Comparison of ENCODE assay signal across 8 mouse cellular contexts in the genomic region with DNA sequence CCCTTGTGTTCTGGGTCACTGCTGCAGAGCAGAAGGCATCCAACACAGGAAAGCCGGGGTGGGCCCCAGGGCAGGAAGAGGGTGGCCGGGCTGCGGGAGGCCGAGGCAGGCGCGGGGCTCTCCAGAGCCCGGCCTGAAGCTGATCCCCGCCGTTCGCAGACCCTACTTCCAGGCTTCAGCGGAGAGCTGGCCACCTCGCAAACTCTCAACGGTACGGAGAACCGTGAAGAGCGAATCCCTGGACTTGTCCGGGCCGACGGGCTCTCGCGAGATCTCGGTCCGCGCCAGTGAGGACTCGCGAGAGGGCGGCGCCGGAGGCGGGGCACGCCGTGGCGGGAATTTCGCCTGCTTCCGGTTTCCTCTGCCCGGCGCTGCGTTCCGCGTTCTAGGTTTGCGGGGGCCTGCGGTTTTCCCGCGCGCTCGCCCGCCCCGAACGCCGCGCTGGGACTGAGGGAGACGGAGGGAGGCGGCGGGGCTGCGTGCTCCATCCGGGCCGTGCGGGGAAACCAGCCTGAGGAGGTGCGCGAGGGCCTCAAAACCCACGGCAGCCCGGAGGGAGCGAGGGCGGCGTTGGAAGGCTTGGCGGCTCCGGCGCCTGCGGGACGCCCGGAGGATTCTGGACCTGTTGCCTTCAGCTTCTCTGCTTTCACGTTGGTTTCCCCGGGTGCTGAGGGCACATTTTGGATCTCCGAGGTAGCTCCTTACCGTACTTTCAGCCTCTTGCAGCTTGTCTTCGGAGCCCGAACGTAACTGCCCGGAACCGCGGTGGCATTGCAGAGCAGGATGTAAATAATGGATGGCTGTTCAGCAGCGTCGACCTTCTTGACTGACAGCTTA. TPM values are rescaled to one million over a fixed set of nuclear protein-coding genes. Genes with fewer than 3 reads are reported as not detected.
DNase-seq lines count a peak whose midpoint lies in the region; ATAC-seq and TF ChIP-seq lines count a peak whose summit lies in the region.

A gene (plus strand): TSS at position 336 of the 837 bp plus-strand sequence.

- H3K4me3 ChIP-seq in gastrocnemius, adult 2 months, result peak within 1 kb of the TSS; percentile 95
- peak within 1 kb of the TSS; percentile 84 for H3K4me3 ChIP-seq in hindbrain, postnatal 0 days (ENCODE audit: low read length)
- H3K4me3 ChIP-seq in left cerebral cortex, adult 2 months, result peak within 1 kb of the TSS; percentile 84

- WGBS in hindbrain, postnatal 0 days, result under 1% methylated on average over 80 of the region's 83 CpGs

- no peak for TF ChIP-seq CTCF in gastrocnemius, adult 2 months (IDR thresholded peaks at IDR 0.05)
- no peak for TF ChIP-seq CTCF in hindbrain, postnatal 0 days (IDR thresholded peaks at IDR 0.05; ENCODE audit: low read depth)
- TF ChIP-seq CTCF in left cerebral cortex, adult 2 months (IDR thresholded peaks at IDR 0.05), result no peak

- H3K9ac ChIP-seq in hindbrain, postnatal 0 days (replicated peaks; ENCODE audit: low read length), result peak within 1 kb of the TSS; percentile 73

- peak within 1 kb of the TSS; percentile 85 for H3K4me2 ChIP-seq in hindbrain, postnatal 0 days (ENCODE audit: low read depth, low read length)

- H3K27me3 ChIP-seq in hindbrain, postnatal 0 days (ENCODE audit: insufficient read depth, low read length), result no peaks in the 10 kb centered on the region

- peak within 1 kb of the TSS; percentile 93 for H3K27ac ChIP-seq in gastrocnemius, adult 2 months
- peak within 1 kb of the TSS; percentile 93 for H3K27ac ChIP-seq in hindbrain, postnatal 0 days
- peak within 1 kb of the TSS; percentile 90 for H3K27ac ChIP-seq in left cerebral cortex, adult 2 months

- peak; percentile 97 for ATAC-seq in common myeloid progenitor, adult 5-6 weeks (replicated peaks; ENCODE audit: low read depth, poor library complexity, severe bottlenecking)
- peak; percentile 100 for ATAC-seq in hindbrain, postnatal 0 days
- peak; percentile 98 for ATAC-seq in megakaryocyte, adult 5-6 weeks (ENCODE audit: poor library complexity, severe bottlenecking)

- H3K4me1 ChIP-seq in hindbrain, postnatal 0 days (ENCODE audit: insufficient read depth, low read length), result no peaks in the 10 kb centered on the region

- peak; percentile 98 for DNase-seq in ZHBTc4 (ENCODE audit: low read depth, low spot score)
- DNase-seq in gastrocnemius, adult 2 months, result peak; percentile 97
- DNase-seq in hindbrain, postnatal 0 days (ENCODE audit: low spot score), result peak; percentile 97
- peak; percentile 93 to 94 for DNase-seq in left cerebral cortex, adult 2 months (ENCODE audit: extremely low spot score in 1 of 2, low spot score in 2 of 2)
- DNase-seq in right cerebral cortex, adult 2 months (ENCODE audit: low spot score in 2 of 2), result peak; percentile 92 to 93
- DNase-seq in urinary bladder, postnatal 14 days (ENCODE audit: low spot score), result peak; percentile 95

- H3K9me3 ChIP-seq in hindbrain, postnatal 0 days (ENCODE audit: low read length), result peaks cover 2% of the 10 kb centered on the region

- intact Hi-C loops in gastrocnemius, adult 2 months (cut with DNase I), result loop anchor here (10.0 kb wide), 1 partner anchor 398 kb away; a partner anchor contains a TSS
- intact Hi-C loops in left cerebral cortex, adult 2 months (cut with DNase I), result loop anchor here (5.0 kb wide), 1 partner anchor 401 kb away; a partner anchor contains a TSS

- H3K36me3 ChIP-seq in hindbrain, postnatal 0 days (ENCODE audit: insufficient read depth, low read length), result no peaks in the 10 kb centered on the region

RNA-seq across cellular contexts. Expression of the gene that starts here (rescaled TPM):
- 44.5 and 86.6 TPM in 2 replicates for total RNA-seq in common myeloid progenitor, adult 5-6 weeks (2017)
- total RNA-seq in gastrocnemius, adult 2 months (2021), result under 1 TPM in 1 of 2 experiments, not detected in 1; 0.11 TPM
- 11.7 and 11.8 TPM in 2 replicates for total RNA-seq in hindbrain, postnatal 0 days (2014; rRNA removed)
- 6.6 and 7.5 TPM in 2 replicates for polyA plus RNA-seq in hindbrain, postnatal 0 days (2015; fragmentation: Nextera tagmentation; extraction: Ambion mirVana)
- 1 to 10 TPM in 1 of 2 experiments, under 1 TPM in 1; 0.82 to 1.7 TPM for total RNA-seq in left cerebral cortex, adult 2 months (2021)
- total RNA-seq in megakaryocyte, adult 5-6 weeks (2015), result 35.0 and 45.8 TPM in 2 replicates
- total RNA-seq in megakaryocyte, adult 5-6 weeks (2017), result 33.7 and 38.4 TPM in 2 replicates

Comparison
In these comparisons a context has a peak if more than half of its experiments do, and no peak if none do; other contexts are left out.
1. Peak in every context shown above with its lines: DNase-seq, ATAC-seq, H3K4me3 ChIP-seq and H3K27ac ChIP-seq.
2. Peak in DNase-seq, H3K4me3 ChIP-seq and H3K27ac ChIP-seq in gastrocnemius, adult 2 months; RNA of the gene not detected or under 1 TPM.